Mouse (Mus musculus) cortical plate, adult 2 months (tissue): ENCODE measurements around the gene Mgl2.

Experiments
- CTCF ChIP-seq: fragments of 200-500 bp; IDR thresholded peaks from 2 replicates; pipeline ENCODE4 v1.5.1; 2011; ENCODE audit warnings: mild to moderate bottlenecking, control low read depth, low read length; ENCODE audit not compliant: insufficient read depth; ENCODE audit errors: extremely low read depth
- POLR2A ChIP-seq: fragments of 200-500 bp; IDR thresholded peaks from 2 replicates; pipeline ENCODE4 v1.6.1; 2011; ENCODE audit warnings: mild to moderate bottlenecking, low read length, control low read depth; ENCODE audit not compliant: insufficient read depth; ENCODE audit errors: extremely low read depth

DNA sequence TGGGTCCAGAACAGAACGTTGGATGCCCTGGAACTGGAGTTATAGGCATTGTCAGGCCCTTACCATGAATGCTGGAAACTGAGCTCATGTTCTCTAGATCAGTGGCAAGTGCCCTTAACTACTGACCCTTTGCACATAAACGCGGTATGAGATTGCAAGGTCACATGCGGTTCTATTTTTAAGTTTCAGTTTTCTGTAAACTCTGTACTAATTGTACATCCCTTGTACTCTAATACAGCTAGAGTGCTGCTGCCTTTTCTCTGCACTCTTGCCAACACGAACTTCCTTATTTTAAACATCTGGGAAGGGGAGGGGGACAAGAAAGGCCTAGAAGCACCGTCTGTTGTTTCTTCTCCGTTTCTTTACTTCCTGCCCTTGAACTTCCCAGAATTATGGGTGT lies 55.0 kb downstream of the Mgl2 start:
- TF ChIP-seq CTCF (no peak), POLR2A (no peak)
